Mouse (Mus musculus) liver, embryonic 15.5 days (tissue): Measurements from ENCODE around the gene Pcsk4. TPM values are rescaled to one million over a fixed set of nuclear protein-coding genes. Genes with fewer than 3 reads are reported as not detected.

Experiments used
- ATAC-seq: fragments of 200-750 bp; cut with Nextera tagmentation; 2 replicates; pipeline ENCODE4 v1.8.0; 2017; ENCODE audit warnings: moderate number of reproducible peaks, mild to moderate bottlenecking, moderate library complexity; ENCODE audit not compliant: insufficient read depth
- H3K27ac ChIP-seq: fragments of 300-500 bp; sonication (generic); replicated peaks from 2 replicates; pipeline ENCODE4 v1.5.1; 2015; ENCODE audit warnings: mild to moderate bottlenecking, inconsistent platforms
- H3K27me3 ChIP-seq: fragments of 300-500 bp; sonication (generic); 2 replicates; pipeline ENCODE4 v1.6.1; 2015; ENCODE audit warnings: mild to moderate bottlenecking, inconsistent platforms
- H3K36me3 ChIP-seq: fragments of 300-500 bp; sonication (generic); replicated peaks from 2 replicates; pipeline ENCODE4 v1.6.1; 2015; ENCODE audit warnings: moderate library complexity, mild to moderate bottlenecking, inconsistent platforms
- H3K4me1 ChIP-seq: fragments of 300-500 bp; sonication (generic); replicated peaks from 2 replicates; pipeline ENCODE4 v1.6.1; 2015; ENCODE audit warnings: inconsistent platforms
- H3K4me2 ChIP-seq: fragments of 300-500 bp; sonication (generic); 2 replicates; pipeline ENCODE4 v1.6.1; 2015; ENCODE audit warnings: moderate library complexity, mild to moderate bottlenecking, inconsistent platforms
- H3K4me3 ChIP-seq: fragments of 300-500 bp; sonication (generic); replicated peaks from 2 replicates; pipeline ENCODE4 v1.5.1; 2015; ENCODE audit warnings: mild to moderate bottlenecking, inconsistent platforms
- H3K9ac ChIP-seq: fragments of 300-500 bp; sonication (generic); 2 replicates; pipeline ENCODE4 v1.6.1; 2015; ENCODE audit warnings: moderate library complexity, mild to moderate bottlenecking, inconsistent platforms
- H3K9me3 ChIP-seq: fragments of 300-500 bp; sonication (generic); replicated peaks from 2 replicates; pipeline ENCODE4 v1.6.1; 2016; ENCODE audit warnings: inconsistent platforms
- WGBS: fragments of 180-500 bp; shearing (Covaris S2); methylation state at CpG from one replicate; pipeline ENCODE4 v1.1.7; 2015; ENCODE audit warnings: mixed read lengths; ENCODE audit not compliant: insufficient replicate concordance; 5-methylcytosine and 5-hydroxymethylcytosine counted together
- polyA plus RNA-seq: library from polyadenylated mRNA; unstranded; fragments of >200 nt; fragmentation: Nextera tagmentation; extraction: Ambion mirVana; gene quantifications from 2 replicates; pipeline ENCODE4 v1.2.1, GENCODE M21; 2015

The Pcsk4 gene
- polyA plus RNA-seq, 1 experiment from 2014 or later = 3.9 TPM

- Histone ChIP-seq H3K4me1 (peaks cover 14% of the 10 kb centered on the region), H3K9ac (no peak overlapping the region), H3K4me3 (peak overlapping the region; percentile 6; the same call in 1 of the 2 replicates), H3K27ac (no peak overlapping the region), H3K9me3 (no peaks in the 10 kb centered on the region), H3K36me3 (no peaks in the 10 kb centered on the region), H3K4me2 (peak overlapping the region; percentile 51), H3K27me3 (peaks cover 100% of the 10 kb centered on the region)
- ATAC-seq = no peak
- whole genome bisulfite sequencing = 3% methylated on average over 25 of the region's 25 CpGs
These were observed 24.4 kb downstream of the Pcsk4 start for GRCm38 (mm10) chr10:80304862-80305261.

- Histone ChIP-seq H3K27me3 (peaks cover 100% of the 10 kb centered on the region), H3K4me1 (peaks cover 14% of the 10 kb centered on the region), H3K9me3 (no peaks in the 10 kb centered on the region), H3K4me3 (peak overlapping the region; percentile 6; the same call in 1 of the 2 replicates), H3K9ac (no peak overlapping the region), H3K36me3 (no peaks in the 10 kb centered on the region), H3K27ac (no peak overlapping the region), H3K4me2 (peak overlapping the region; percentile 51)
- 5% methylated on average over 12 of the region's 12 CpGs for WGBS
- ATAC-seq = no peak
These were observed 24.8 kb downstream of the Pcsk4 start for GRCm38 (mm10) chr10:80304458-80304857.

- Histone ChIP-seq H3K4me2 (no peak overlapping the region), H3K9ac (no peak overlapping the region), H3K4me1 (peaks cover 14% of the 10 kb centered on the region), H3K4me3 (no peak overlapping the region), H3K27ac (no peak overlapping the region), H3K36me3 (no peaks in the 10 kb centered on the region), H3K27me3 (peaks cover 100% of the 10 kb centered on the region), H3K9me3 (no peaks in the 10 kb centered on the region)
- no peak for ATAC-seq
- WGBS = 27% methylated on average over 9 of the region's 9 CpGs
These were observed 26.8 kb downstream of the Pcsk4 start for GRCm38 (mm10) chr10:80302471-80302881.

- Histone ChIP-seq H3K4me1 (peaks cover 15% of the 10 kb centered on the region), H3K4me2 (no peak overlapping the region), H3K9me3 (no peaks in the 10 kb centered on the region), H3K27ac (no peak overlapping the region), H3K36me3 (no peaks in the 10 kb centered on the region), H3K9ac (no peak overlapping the region), H3K4me3 (no peak overlapping the region), H3K27me3 (peaks cover 100% of the 10 kb centered on the region)
- no peak for ATAC-seq
- WGBS = 58% methylated on average over 5 of the region's 5 CpGs
These were observed 27.3 kb downstream of the Pcsk4 start for GRCm38 (mm10) chr10:80302082-80302355.

- Histone ChIP-seq H3K4me2 (no peak overlapping the region), H3K4me3 (no peak overlapping the region), H3K27me3 (peaks cover 100% of the 10 kb centered on the region), H3K9ac (no peak overlapping the region), H3K27ac (no peak overlapping the region), H3K4me1 (peaks cover 21% of the 10 kb centered on the region), H3K36me3 (no peaks in the 10 kb centered on the region), H3K9me3 (no peaks in the 10 kb centered on the region)
- ATAC-seq = no peak
- WGBS = 62% methylated on average over 10 of the region's 10 CpGs
These were observed 27.8 kb downstream of the Pcsk4 start for GRCm38 (mm10) chr10:80301256-80302081.

- H3K9me3 ChIP-seq = no peaks in the 10 kb centered on the region
- 27% methylated on average over 11 of the region's 11 CpGs for WGBS
- H3K36me3 ChIP-seq = no peaks in the 10 kb centered on the region
- no peak for ATAC-seq
- H3K27me3 ChIP-seq = peaks cover 99% of the 10 kb centered on the region
- no peak overlapping the region for H3K4me3 ChIP-seq
- no peak overlapping the region for H3K27ac ChIP-seq
- H3K4me2 ChIP-seq = no peak overlapping the region
- peaks cover 27% of the 10 kb centered on the region for H3K4me1 ChIP-seq
- no peak overlapping the region for H3K9ac ChIP-seq
These were observed 28.6 kb downstream of the Pcsk4 start for GRCm38 (mm10) chr10:80300672-80301181.

GRCm38 (mm10) chr10:80299824-80300223, 29.5 kb downstream of the Pcsk4 start:
- no peak overlapping the region for H3K4me3 ChIP-seq
- peaks cover 3% of the 10 kb centered on the region; the same call in 1 of the 2 replicates for H3K36me3 ChIP-seq
- H3K27me3 ChIP-seq = peaks cover 92% of the 10 kb centered on the region
- ATAC-seq = no peak
- WGBS = 38% methylated on average over 10 of the region's 10 CpGs
- no peak overlapping the region for H3K27ac ChIP-seq
- peaks cover 33% of the 10 kb centered on the region for H3K4me1 ChIP-seq
- H3K9me3 ChIP-seq = no peaks in the 10 kb centered on the region
- H3K4me2 ChIP-seq = no peak overlapping the region
- H3K9ac ChIP-seq = no peak overlapping the region

- Histone ChIP-seq H3K27me3 (peaks cover 86% of the 10 kb centered on the region), H3K9me3 (no peaks in the 10 kb centered on the region), H3K4me2 (no peak overlapping the region), H3K36me3 (peaks cover 8% of the 10 kb centered on the region), H3K4me1 (peaks cover 35% of the 10 kb centered on the region), H3K9ac (no peak overlapping the region), H3K4me3 (no peak overlapping the region), H3K27ac (no peak overlapping the region)
- 11% methylated on average over 15 of the region's 15 CpGs for WGBS
- no peak for ATAC-seq
These were observed 30.0 kb downstream of the Pcsk4 start for GRCm38 (mm10) chr10:80299301-80299700.

- 7% methylated on average over 26 of the region's 26 CpGs for WGBS
- H3K27me3 ChIP-seq = peaks cover 81% of the 10 kb centered on the region
- H3K36me3 ChIP-seq = peaks cover 14% of the 10 kb centered on the region
- no peak overlapping the region for H3K27ac ChIP-seq
- no peak overlapping the region for H3K9ac ChIP-seq
- H3K4me1 ChIP-seq = peaks cover 40% of the 10 kb centered on the region
- no peaks in the 10 kb centered on the region for H3K9me3 ChIP-seq
- no peak for ATAC-seq
- no peak overlapping the region for H3K4me3 ChIP-seq
- H3K4me2 ChIP-seq = no peak overlapping the region
These were observed 30.6 kb downstream of the Pcsk4 start for GRCm38 (mm10) chr10:80298571-80299281.

- Histone ChIP-seq H3K4me2 (no peak overlapping the region), H3K27me3 (peaks cover 70% of the 10 kb centered on the region), H3K9ac (no peak overlapping the region), H3K36me3 (peaks cover 23% of the 10 kb centered on the region), H3K4me1 (peaks cover 51% of the 10 kb centered on the region), H3K4me3 (no peak overlapping the region), H3K27ac (no peak overlapping the region), H3K9me3 (no peaks in the 10 kb centered on the region)
- 46% methylated on average over 8 of the region's 8 CpGs for WGBS
- no peak for ATAC-seq
These were observed 31.7 kb downstream of the Pcsk4 start for GRCm38 (mm10) chr10:80297526-80298133.

GRCm38 (mm10) chr10:80296824-80297223, 32.5 kb downstream of the Pcsk4 start:
- peaks cover 23% of the 10 kb centered on the region for H3K36me3 ChIP-seq
- no peak overlapping the region for H3K4me2 ChIP-seq
- no peaks in the 10 kb centered on the region for H3K9me3 ChIP-seq
- peaks cover 62% of the 10 kb centered on the region for H3K27me3 ChIP-seq
- no peak for ATAC-seq
- H3K4me3 ChIP-seq = no peak overlapping the region
- no peak overlapping the region for H3K27ac ChIP-seq
- WGBS = 68% methylated on average over 5 of the region's 5 CpGs
- H3K9ac ChIP-seq = no peak overlapping the region
- peaks cover 47% of the 10 kb centered on the region for H3K4me1 ChIP-seq
